Mouse (Mus musculus) heart, postnatal 0 days (tissue): Measurements from ENCODE around the gene Haus8.
"Not testable (repeated sequence)": the region's sequence is repeated elsewhere in the genome, so short reads cannot be mapped to it uniquely, and the experiment has no call there.

Experiments
- CTCF ChIP-seq: IDR thresholded peaks from 2 replicates; pipeline ENCODE4 v1.5.1; 2016; ENCODE audit warnings: antibody characterized with exemption, control low read depth, low read depth
- EP300 ChIP-seq: IDR thresholded peaks from 2 replicates; pipeline ENCODE4 v1.6.1; 2016; ENCODE audit warnings: antibody characterized with exemption, low read depth

DNA sequence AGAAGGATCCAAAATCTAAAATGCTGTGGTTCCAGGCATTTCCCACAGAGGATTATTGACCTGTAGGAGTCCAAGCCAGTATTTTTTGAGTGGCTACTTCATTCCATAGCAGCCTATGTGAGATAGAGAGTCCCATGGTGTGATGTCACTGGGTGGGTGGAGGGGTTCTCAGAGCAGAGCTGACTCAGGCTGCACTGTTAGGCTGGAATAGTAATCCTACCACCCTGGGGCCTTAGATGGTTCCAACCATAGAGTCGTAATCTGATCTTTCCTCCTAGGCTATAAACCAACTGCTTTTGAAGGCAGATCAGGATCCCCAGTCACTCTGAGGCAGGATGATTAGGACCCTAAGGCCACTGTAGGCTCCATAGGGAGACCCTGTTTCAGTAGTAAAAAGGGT is 6.7 kb upstream of the Haus8 start:
- TF ChIP-seq CTCF, EP300: not testable (repeated sequence)
